9 mouse cellular contexts compared by ENCODE assay signal in the genomic region with DNA sequence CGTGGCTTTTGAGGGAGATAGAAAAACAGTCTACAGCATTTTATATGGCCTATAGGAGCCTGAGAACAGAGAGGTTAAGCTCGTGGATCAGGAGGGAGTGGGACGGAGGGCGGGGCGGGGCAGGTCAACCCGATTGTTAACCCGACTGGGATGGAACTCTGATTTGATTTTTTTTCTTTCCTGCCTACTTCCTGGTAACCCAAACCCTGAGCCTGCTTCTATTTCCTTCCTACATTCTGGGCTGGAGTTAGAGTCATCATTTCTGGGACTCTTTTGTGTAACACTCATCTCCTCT. TPM values are rescaled to one million over a fixed set of nuclear protein-coding genes. Genes with fewer than 3 reads are reported as not detected.
DNase-seq lines count a peak whose midpoint lies in the region; ATAC-seq and TF ChIP-seq lines count a peak whose summit lies in the region.
"Had no signal": no experiment of that assay in that cellular context is flagged by ENCODE, and none has a peak within 500 bp of the region (broad histone marks: within the 10 kb centered on the region; RNA-seq: fewer than 3 reads in every experiment).

No protein-coding gene starts in this region.

- H3K27ac ChIP-seq in forebrain, postnatal 0 days (ENCODE audit: low read depth, low read length) = peak overlapping the region; percentile 64
- H3K27ac ChIP-seq in limb, embryonic 13.5 days = no peak overlapping the region
- H3K27ac ChIP-seq in stomach, embryonic 15.5 days = no peak overlapping the region

- peak overlapping the region; percentile 51 for H3K4me2 ChIP-seq in forebrain, postnatal 0 days (ENCODE audit: low read depth)
- peak overlapping the region; percentile 76 for H3K4me2 ChIP-seq in limb, embryonic 13.5 days (replicated peaks)
- H3K4me2 ChIP-seq in stomach, embryonic 15.5 days = peak overlapping the region; percentile 72

- no peak; the same call in 1 of the 2 replicates for ATAC-seq in megakaryocyte, adult 5-6 weeks (ENCODE audit: poor library complexity, severe bottlenecking)
- ATAC-seq in forebrain, postnatal 0 days = no peak
- ATAC-seq in limb, embryonic 13.5 days (ENCODE audit: low FRiP score, low read depth) = no peak
- no peak for ATAC-seq in stomach, embryonic 15.5 days (ENCODE audit: insufficient read depth, low FRiP score, low read depth)

- WGBS in forebrain, postnatal 0 days = 2% methylated on average over 7 of the region's 7 CpGs
- 5% methylated on average over 7 of the region's 7 CpGs for WGBS in limb, embryonic 13.5 days
- 3% methylated on average over 7 of the region's 7 CpGs for WGBS in stomach, embryonic 15.5 days

- H3K36me3 ChIP-seq in megakaryocyte, embryonic 14.5 days (replicated peaks; ENCODE audit: low read length) = no peaks in the 10 kb centered on the region
- H3K36me3 ChIP-seq in forebrain, postnatal 0 days (ENCODE audit: insufficient read depth) = no peaks in the 10 kb centered on the region
- no peaks in the 10 kb centered on the region for H3K36me3 ChIP-seq in limb, embryonic 13.5 days
- H3K36me3 ChIP-seq in stomach, embryonic 15.5 days = no peaks in the 10 kb centered on the region

- H3K4me1 ChIP-seq in megakaryocyte, embryonic 14.5 days = peaks cover 30% of the 10 kb centered on the region
- peaks cover 20% of the 10 kb centered on the region for H3K4me1 ChIP-seq in forebrain, postnatal 0 days (ENCODE audit: insufficient read depth)
- peaks cover 30% of the 10 kb centered on the region for H3K4me1 ChIP-seq in limb, embryonic 13.5 days
- peaks cover 26% of the 10 kb centered on the region for H3K4me1 ChIP-seq in stomach, embryonic 15.5 days

- peaks cover 7% of the 10 kb centered on the region; the same call in 1 of the 2 replicates for H3K9me3 ChIP-seq in megakaryocyte, embryonic 14.5 days
- H3K9me3 ChIP-seq in forebrain, postnatal 0 days (ENCODE audit: low read length) = no peaks in the 10 kb centered on the region
- no peaks in the 10 kb centered on the region for H3K9me3 ChIP-seq in limb, embryonic 13.5 days
- no peaks in the 10 kb centered on the region for H3K9me3 ChIP-seq in stomach, embryonic 15.5 days

- H3K27me3 ChIP-seq in megakaryocyte, embryonic 14.5 days (replicated peaks) = peaks cover 68% of the 10 kb centered on the region
- H3K27me3 ChIP-seq in forebrain, postnatal 0 days (ENCODE audit: insufficient read depth, low read length) = no peaks in the 10 kb centered on the region
- peaks cover 34% of the 10 kb centered on the region for H3K27me3 ChIP-seq in limb, embryonic 13.5 days
- H3K27me3 ChIP-seq in stomach, embryonic 15.5 days (replicated peaks) = no peaks in the 10 kb centered on the region

- no peak for DNase-seq in forebrain, postnatal 0 days
- no peak for DNase-seq in gastrocnemius, postnatal 25 days
- no peak for DNase-seq in right cerebral cortex, postnatal 14 days
- DNase-seq in left cerebral cortex, adult 11 months (ENCODE audit: low spot score) = no peak

- peak overlapping the region; percentile 83 for H3K4me3 ChIP-seq in megakaryocyte, embryonic 14.5 days (replicated peaks)
- peak overlapping the region; percentile 27; the same call in 1 of the 2 replicates for H3K4me3 ChIP-seq in forebrain, postnatal 0 days (ENCODE audit: low read depth, low read length)
- H3K4me3 ChIP-seq in limb, embryonic 13.5 days = peak overlapping the region; percentile 40
- peak overlapping the region; percentile 32 for H3K4me3 ChIP-seq in stomach, embryonic 15.5 days (replicated peaks)

- H3K9ac ChIP-seq in forebrain, postnatal 0 days = peak overlapping the region; percentile 48
- H3K9ac ChIP-seq in limb, embryonic 13.5 days = peak overlapping the region; percentile 60; the same call in 1 of the 2 replicates
- H3K9ac ChIP-seq in stomach, embryonic 15.5 days = no peak overlapping the region; the same call in 1 of the 2 replicates

- no peak for TF ChIP-seq CTCF in forebrain, postnatal 0 days (IDR thresholded peaks at IDR 0.05; ENCODE audit: low read depth)

RNA-seq across cellular contexts. Expression of a gene that starts 27.7 kb away (rescaled TPM):
- 2.3 and 36.6 TPM in 2 replicates for polyA plus RNA-seq in megakaryocyte, embryonic 14.5 days (2012; ENCODE audit: insufficient read depth, low replicate concordance)
- 594 and 654 TPM in 2 replicates for total RNA-seq in megakaryocyte, adult 5-6 weeks (2015)
- 1,417 and 1,603 TPM in 2 replicates for total RNA-seq in megakaryocyte, adult 5-6 weeks (2017)
- 1,563 and 1,794 TPM in 2 replicates for total RNA-seq in forebrain, postnatal 0 days (2014; rRNA removed)
- 3,264 and 3,401 TPM in 2 replicates for polyA plus RNA-seq in forebrain, postnatal 0 days (2015; fragmentation: Nextera tagmentation; extraction: Ambion mirVana)
- polyA plus RNA-seq in limb, embryonic 13.5 days (2015; fragmentation: Nextera tagmentation; extraction: Ambion mirVana) = 943 and 968 TPM in 2 replicates
- 879 and 956 TPM in 2 replicates for polyA plus RNA-seq in stomach, embryonic 15.5 days (2015; fragmentation: Nextera tagmentation; extraction: Ambion mirVana)
- total RNA-seq in gastrocnemius, postnatal 25 days (2021) = 100 to 1,000 TPM; 161 to 162 TPM

RNA-seq across cellular contexts. Expression of a gene that starts 46.9 kb away (rescaled TPM):
- not detected in 2 replicates for polyA plus RNA-seq in megakaryocyte, embryonic 14.5 days (2012; ENCODE audit: insufficient read depth, low replicate concordance)
- not detected in 2 replicates for total RNA-seq in megakaryocyte, adult 5-6 weeks (2015)
- not detected in 2 replicates for total RNA-seq in megakaryocyte, adult 5-6 weeks (2017)
- total RNA-seq in forebrain, postnatal 0 days (2014; rRNA removed) = not detected in 2 replicates
- not detected in 2 replicates for polyA plus RNA-seq in forebrain, postnatal 0 days (2015; fragmentation: Nextera tagmentation; extraction: Ambion mirVana)
- not detected in 2 replicates for polyA plus RNA-seq in limb, embryonic 13.5 days (2015; fragmentation: Nextera tagmentation; extraction: Ambion mirVana)
- not detected in 2 replicates for polyA plus RNA-seq in stomach, embryonic 15.5 days (2015; fragmentation: Nextera tagmentation; extraction: Ambion mirVana)
- not detected for total RNA-seq in gastrocnemius, postnatal 25 days (2021)
- total RNA-seq: gastrocnemius, postnatal 14 days had no signal

Comparison
In these comparisons a context has a peak if more than half of its experiments do, and no peak if none do; other contexts are left out.
1. H3K4me3 ChIP-seq: peak in every context shown above with its lines; median percentile 83 in megakaryocyte, embryonic 14.5 days; 40 in limb, embryonic 13.5 days; 32 in stomach, embryonic 15.5 days; 27 in forebrain, postnatal 0 days.
2. RNA of a gene that starts 27.7 kb away (polyA plus RNA-seq): 3,264 to 3,401 TPM in forebrain, postnatal 0 days, 943 to 968 TPM in limb, embryonic 13.5 days and 879 to 956 TPM in stomach, embryonic 15.5 days; 2.3 to 36.6 TPM in megakaryocyte, embryonic 14.5 days; every median in the first group is over 10 times any median in the second.
3. Peak in every context shown above with its lines, with median percentiles within 50 percentile points of each other: H3K4me2 ChIP-seq.